8 mouse cellular contexts compared by ENCODE assay signal in genomic region chrX:151173134-151173533, GRCm38 (mm10). TPM values are rescaled to one million over a fixed set of nuclear protein-coding genes. Genes with fewer than 3 reads are reported as not detected.
A peak's percentile ranks its signal among the peaks of the same experiment; 100 is the strongest.
DNase-seq lines count a peak whose midpoint lies in the region; ATAC-seq and TF ChIP-seq lines count a peak whose summit lies in the region.
"Not testable (repeated sequence)": the region's sequence is repeated elsewhere in the genome, so short reads cannot be mapped to it uniquely, and the experiment has no call there.
"Had no signal": no experiment of that assay in that cellular context is flagged by ENCODE, and none has a peak within 500 bp of the region (broad histone marks: within the 10 kb centered on the region; RNA-seq: fewer than 3 reads in every experiment).

No protein-coding gene starts in this region.

- H3K36me3 ChIP-seq in MEL (ENCODE audit: control insufficient read depth in 1 of 2, insufficient read depth in 2 of 2, low read length in 2 of 2); kidney, adult 2 months (ENCODE audit: control insufficient read depth, insufficient read depth, low read length); lung, postnatal 0 days (ENCODE audit: insufficient read depth, low read length); thymus, adult 2 months (ENCODE audit: control insufficient read depth, insufficient read depth, low read length): not testable (repeated sequence)

- not testable (repeated sequence) for TF ChIP-seq RAD21 in MEL (IDR thresholded peaks at IDR 0.05; ENCODE audit: low read depth, low read length)

- TF ChIP-seq EP300 in MEL (IDR thresholded peaks at IDR 0.05; ENCODE audit: low read depth in 1 of 2, low read length in 2 of 2); lung, postnatal 0 days (IDR thresholded peaks at IDR 0.05): not testable (repeated sequence)

- H3K9me3 ChIP-seq in MEL (replicated peaks; ENCODE audit: insufficient read depth, low read length); lung, postnatal 0 days (ENCODE audit: low read length): not testable (repeated sequence)

- ATAC-seq in lung, postnatal 0 days = not testable (repeated sequence)

- not testable (repeated sequence) for H3K27me3 ChIP-seq in MEL (ENCODE audit: control insufficient read depth in 1 of 2, insufficient read depth in 2 of 2, low read length in 2 of 2); kidney, adult 2 months (replicated peaks; ENCODE audit: control insufficient read depth, insufficient read depth, low read length); lung, postnatal 0 days (replicated peaks; ENCODE audit: insufficient read depth, low read length); thymus, adult 2 months (ENCODE audit: control insufficient read depth, insufficient read depth, low read length)

- WGBS in kidney, adult 2 months = 84% methylated on average over 3 of the region's 3 CpGs
- 68% methylated on average over 3 of the region's 3 CpGs for WGBS in lung, postnatal 0 days
- WGBS in thymus, adult 2 months = 74% methylated on average over 3 of the region's 3 CpGs

- H3K79me2 ChIP-seq in MEL (ENCODE audit: control insufficient read depth, insufficient read depth, low read length, poor library complexity) = not testable (repeated sequence)

- H3K27ac ChIP-seq in MEL (ENCODE audit: control insufficient read depth, low read depth, low read length); kidney, adult 2 months (ENCODE audit: insufficient read depth, low read depth, low read length); lung, postnatal 0 days (ENCODE audit: low read length); thymus, adult 2 months (ENCODE audit: control insufficient read depth, insufficient read depth, low read length): not testable (repeated sequence)

- not testable (repeated sequence) for H3K9ac ChIP-seq in MEL (ENCODE audit: control insufficient read depth, low read depth, low read length, poor library complexity, severe bottlenecking); lung, postnatal 0 days (replicated peaks; ENCODE audit: low read depth)

- TF ChIP-seq POLR2A in MEL (IDR thresholded peaks at IDR 0.05; ENCODE audit: control insufficient read depth in 1 of 2, insufficient read depth in 1 of 2, low read depth in 1 of 2, low read length in 2 of 2, poor library complexity in 1 of 2); kidney, adult 2 months (IDR thresholded peaks at IDR 0.05; ENCODE audit: low read depth, low read length); thymus, adult 2 months (IDR thresholded peaks at IDR 0.05; ENCODE audit: control insufficient read depth, extremely low read depth, insufficient read depth, low read length, poor library complexity): not testable (repeated sequence)

- peak; percentile 1 to 8 for DNase-seq in B cell, adult 2 months
- DNase-seq in MEL (ENCODE audit: low read depth, low spot score) = peak; percentile 32
- DNase-seq in adrenal gland, adult (ENCODE audit: inconsistent age in 2 of 2, low spot score in 1 of 2) = peak; percentile 4 to 35
- peak; percentile 1 for DNase-seq in embryo, embryonic 11 days
- DNase-seq in kidney, adult 2 months; lung, postnatal 0 days (ENCODE audit: low spot score): not testable (repeated sequence)
- peak; percentile 3 for DNase-seq in thymus, adult 2 months

- not testable (repeated sequence) for H3K4me1 ChIP-seq in MEL (ENCODE audit: control insufficient read depth in 1 of 2, insufficient read depth in 2 of 2, low read length in 2 of 2); kidney, adult 2 months (ENCODE audit: control insufficient read depth, insufficient read depth, low read length); lung, postnatal 0 days (ENCODE audit: insufficient read depth, low read depth, low read length); thymus, adult 2 months (replicated peaks; ENCODE audit: control insufficient read depth, insufficient read depth, low read length)

- H3K4me2 ChIP-seq in lung, postnatal 0 days (replicated peaks; ENCODE audit: low read depth, low read length) = not testable (repeated sequence)

- peak; percentile 24 to 60 (median 45); a peak in 5 of 6 replicates for TF ChIP-seq CTCF in MEL (IDR thresholded peaks at IDR 0.05 in 2 of 3, conservative IDR thresholded peaks at IDR 0.05 in 1 of 3; ENCODE audit: control insufficient read depth in 1 of 3, insufficient read depth in 1 of 3, low read depth in 2 of 3, low read length in 3 of 3, poor library complexity in 1 of 3, severe bottlenecking in 1 of 3)
- 0 out of 2 replicates have a peak, but pooled peaks have one; percentile 13 for TF ChIP-seq CTCF in kidney, adult 2 months (conservative IDR thresholded peaks at IDR 0.05; ENCODE audit: insufficient read depth, insufficient read length, low read depth, low read length)
- 0 out of 2 replicates have a peak, but pooled peaks have one; percentile 23 for TF ChIP-seq CTCF in lung, postnatal 0 days (IDR thresholded peaks at IDR 0.05)
- TF ChIP-seq CTCF in thymus, adult 2 months (IDR thresholded peaks at IDR 0.05; ENCODE audit: borderline replicate concordance, control insufficient read depth, extremely low read depth, insufficient read depth, low read length, poor library complexity) = not testable (repeated sequence)

- H3K4me3 ChIP-seq in MEL (ENCODE audit: control insufficient read depth in 1 of 2, insufficient read depth in 1 of 2, low read depth in 2 of 2, low read length in 2 of 2); kidney, adult 2 months (ENCODE audit: insufficient read depth, low read depth, low read length); lung, postnatal 0 days (ENCODE audit: low read depth, low read length); thymus, adult 2 months (ENCODE audit: control insufficient read depth, insufficient read depth, low read length): not testable (repeated sequence)

TF ChIP-seq in MEL, 35 proteins besides CTCF, POLR2A, EP300 and RAD21:
- TF ChIP-seq TBP (IDR thresholded peaks at IDR 0.05; ENCODE audit: low read depth, low read length) = 0 out of 2 replicates have a peak, but pooled peaks have one; percentile 50
- peak; percentile 26; the same call in 1 of the 2 replicates for TF ChIP-seq SMC3 (IDR thresholded peaks at IDR 0.05; ENCODE audit: low read depth, low read length)

RNA-seq across cellular contexts. Expression of gene Wnk3, which starts 24.7 kb away (rescaled TPM):
- total RNA-seq in MEL (2012; rRNA removed) = not detected in 2 replicates
- polyA plus RNA-seq in MEL (2012; ENCODE audit: insufficient read depth in 1 of 2, insufficient read length in 2 of 2, low read depth in 1 of 2, low replicate concordance in 2 of 2, missing spikeins in 1 of 2) = under 1 TPM in 1 of 2 experiments, not detected in 1; 0.01 TPM
- polyA plus RNA-seq in kidney, adult 2 months (2012; rRNA removed) = 0.14 and 0.30 TPM in 2 replicates
- polyA plus RNA-seq in lung, postnatal 0 days (2015; fragmentation: Nextera tagmentation; extraction: Ambion mirVana) = 0.08 and 0.18 TPM in 2 replicates
- polyA plus RNA-seq in thymus, adult 2 months (2012; rRNA removed) = 0.12 and 0.29 TPM in 2 replicates
- total RNA-seq: common myeloid progenitor, adult 5-6 weeks had no signal
